In the genomic region with DNA sequence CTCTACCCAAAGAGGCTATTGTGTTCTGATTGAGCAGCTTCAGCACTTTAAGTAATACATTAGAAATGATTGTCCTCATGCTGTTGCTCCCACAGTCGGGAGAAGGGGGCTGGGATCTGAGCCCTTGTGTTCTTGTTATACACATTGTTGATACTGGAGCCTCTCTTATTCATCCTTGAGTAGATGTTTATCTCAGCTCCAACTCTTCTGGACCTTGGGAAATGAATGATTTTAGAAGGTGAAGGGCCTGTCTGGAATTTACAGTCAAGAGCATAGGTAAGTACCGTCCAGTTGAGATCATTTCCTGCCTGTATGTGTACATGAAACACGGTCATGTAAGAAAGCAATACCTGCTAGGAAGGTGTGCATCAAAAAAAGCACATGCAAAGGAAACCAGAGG, we compare ENCODE assay signal across 13 mouse cellular contexts. TPM values are rescaled to one million over a fixed set of nuclear protein-coding genes. Genes with fewer than 3 reads are reported as not detected.
DNase-seq lines count a peak whose midpoint lies in the region; ATAC-seq and TF ChIP-seq lines count a peak whose summit lies in the region.
"Had no signal": no experiment of that assay in that cellular context is flagged by ENCODE, and none has a peak within 500 bp of the region (broad histone marks: within the 10 kb centered on the region; RNA-seq: fewer than 3 reads in every experiment).

No protein-coding gene starts in this region.

- DNase-seq in lung, embryonic 14.5 days, result peak; percentile 20
- no peak for DNase-seq in lung, adult 2 months
- DNase-seq in lung, postnatal 25 days (ENCODE audit: low spot score), result peak; percentile 43
- DNase-seq in yolk sac, embryonic 10.5 days (ENCODE audit: low spot score), result no peak
- DNase-seq: heart, adult 2 months; thymus, postnatal 4 days had no signal

- WGBS in forebrain, embryonic 12.5 days, result 75% methylated on average over 3 of the region's 3 CpGs
- 67% methylated on average over 3 of the region's 3 CpGs for WGBS in forebrain, embryonic 15.5 days
- 40% methylated on average over 3 of the region's 3 CpGs for WGBS in lung, embryonic 14.5 days
- WGBS in lung, adult 2 months, result 47% methylated on average over 3 of the region's 3 CpGs
- WGBS in stomach, embryonic 14.5 days, result 47% methylated on average over 3 of the region's 3 CpGs

- TF ChIP-seq POLR2A in lung, adult 2 months (IDR thresholded peaks at IDR 0.05; ENCODE audit: borderline replicate concordance, extremely low read depth, low read depth, low read length), result no peak

- H3K27me3 ChIP-seq in forebrain, embryonic 12.5 days, result no peaks in the 10 kb centered on the region
- no peaks in the 10 kb centered on the region for H3K27me3 ChIP-seq in forebrain, embryonic 15.5 days
- no peaks in the 10 kb centered on the region for H3K27me3 ChIP-seq in lung, embryonic 14.5 days (ENCODE audit: insufficient read depth, low read length)
- no peaks in the 10 kb centered on the region for H3K27me3 ChIP-seq in stomach, embryonic 14.5 days (ENCODE audit: control insufficient read depth, insufficient read depth, low read length)

- no peak overlapping the region for H3K4me3 ChIP-seq in forebrain, embryonic 12.5 days (replicated peaks)
- H3K4me3 ChIP-seq in forebrain, embryonic 15.5 days, result no peak overlapping the region
- H3K4me3 ChIP-seq in lung, embryonic 14.5 days (ENCODE audit: low read depth, low read length), result peak overlapping the region; percentile 72; the same call in 1 of the 2 replicates
- no peak overlapping the region for H3K4me3 ChIP-seq in lung, adult 2 months (replicated peaks; ENCODE audit: extremely low read depth, low read depth, low read length)
- 0 out of 2 replicates have a peak overlapping the region, but pooled peaks have one; percentile 69 for H3K4me3 ChIP-seq in stomach, embryonic 14.5 days (ENCODE audit: low read depth, low read length)

- no peak overlapping the region for H3K27ac ChIP-seq in forebrain, embryonic 12.5 days
- H3K27ac ChIP-seq in forebrain, embryonic 15.5 days (replicated peaks), result no peak overlapping the region
- no peak overlapping the region for H3K27ac ChIP-seq in lung, embryonic 14.5 days (ENCODE audit: low read depth)
- no peak overlapping the region for H3K27ac ChIP-seq in stomach, embryonic 14.5 days (ENCODE audit: low read length)
- H3K27ac ChIP-seq: heart, adult 2 months; left cerebral cortex, adult 2 months; macrophage had no signal

- ATAC-seq in forebrain, embryonic 12.5 days (ENCODE audit: low FRiP score), result no peak
- ATAC-seq in forebrain, embryonic 15.5 days (replicated peaks), result no peak
- ATAC-seq in lung, embryonic 14.5 days (ENCODE audit: insufficient read depth), result no peak
- no peak for ATAC-seq in stomach, embryonic 14.5 days (ENCODE audit: insufficient number of reproducible peaks, insufficient read depth, low FRiP score, low read depth)
- ATAC-seq in frontal cortex, adult (ENCODE audit: low TSS enrichment), result no peak
- ATAC-seq: activated CD4-positive, CD25-positive, alpha-beta regulatory T cell, adult 4 months had no signal

- TF ChIP-seq CTCF in lung, embryonic 14.5 days (IDR thresholded peaks at IDR 0.05; ENCODE audit: low read depth), result no peak
- no peak for TF ChIP-seq CTCF in lung, adult 2 months (IDR thresholded peaks at IDR 0.05; ENCODE audit: insufficient read depth, low read length)

- no peaks in the 10 kb centered on the region; the same call in 1 of the 2 replicates for H3K36me3 ChIP-seq in forebrain, embryonic 12.5 days (replicated peaks)
- H3K36me3 ChIP-seq in forebrain, embryonic 15.5 days, result no peaks in the 10 kb centered on the region
- no peaks in the 10 kb centered on the region for H3K36me3 ChIP-seq in lung, embryonic 14.5 days (ENCODE audit: insufficient read depth)
- no peaks in the 10 kb centered on the region for H3K36me3 ChIP-seq in stomach, embryonic 14.5 days (ENCODE audit: control insufficient read depth, insufficient read depth, low read length)

- no peaks in the 10 kb centered on the region for H3K9me3 ChIP-seq in forebrain, embryonic 12.5 days
- H3K9me3 ChIP-seq in forebrain, embryonic 15.5 days, result no peaks in the 10 kb centered on the region
- no peaks in the 10 kb centered on the region for H3K9me3 ChIP-seq in lung, embryonic 14.5 days (ENCODE audit: low read depth, low read length)
- H3K9me3 ChIP-seq in stomach, embryonic 14.5 days (ENCODE audit: control insufficient read depth, low read depth, low read length), result no peaks in the 10 kb centered on the region

- H3K9ac ChIP-seq in forebrain, embryonic 12.5 days, result no peak overlapping the region
- H3K9ac ChIP-seq in forebrain, embryonic 15.5 days (replicated peaks), result no peak overlapping the region
- H3K9ac ChIP-seq in lung, embryonic 14.5 days, result no peak overlapping the region
- no peak overlapping the region for H3K9ac ChIP-seq in stomach, embryonic 14.5 days (replicated peaks; ENCODE audit: low read depth, low read length)

- peaks cover 17% of the 10 kb centered on the region for H3K4me1 ChIP-seq in forebrain, embryonic 12.5 days
- peaks cover 26% of the 10 kb centered on the region for H3K4me1 ChIP-seq in forebrain, embryonic 15.5 days
- H3K4me1 ChIP-seq in lung, embryonic 14.5 days (ENCODE audit: insufficient read depth), result peaks cover 9% of the 10 kb centered on the region; the same call in 1 of the 2 replicates
- peaks cover 11% of the 10 kb centered on the region; the same call in 1 of the 2 replicates for H3K4me1 ChIP-seq in lung, adult 2 months (ENCODE audit: control insufficient read depth, insufficient read depth, low read length)
- peaks cover 13% of the 10 kb centered on the region; the same call in 1 of the 2 replicates for H3K4me1 ChIP-seq in stomach, embryonic 14.5 days (ENCODE audit: control insufficient read depth, insufficient read depth, low read length)

- peak overlapping the region; percentile 65; the same call in 1 of the 2 replicates for H3K4me2 ChIP-seq in forebrain, embryonic 12.5 days
- H3K4me2 ChIP-seq in forebrain, embryonic 15.5 days (replicated peaks), result no peak overlapping the region
- H3K4me2 ChIP-seq in lung, embryonic 14.5 days, result peak overlapping the region; percentile 76
- no peak overlapping the region for H3K4me2 ChIP-seq in stomach, embryonic 14.5 days (replicated peaks; ENCODE audit: low read depth, low read length)

RNA-seq across cellular contexts. Expression of a gene that starts 2.1 kb away (rescaled TPM):
- 60.8 and 63.9 TPM in 2 replicates for polyA plus RNA-seq in forebrain, embryonic 12.5 days (2016; fragmentation: Nextera tagmentation; extraction: Ambion mirVana)
- 51.8 and 53.0 TPM in 2 replicates for polyA plus RNA-seq in forebrain, embryonic 15.5 days (2015; fragmentation: Nextera tagmentation; extraction: Ambion mirVana)
- 60.1 and 63.4 TPM in 2 replicates for polyA plus RNA-seq in lung, embryonic 14.5 days (2014; fragmentation: Nextera tagmentation; extraction: Ambion mirVana)
- 28.9 and 35.4 TPM in 2 replicates for polyA plus RNA-seq in lung, adult 2 months (2012; rRNA removed)
- polyA plus RNA-seq in stomach, embryonic 14.5 days (2014; fragmentation: Nextera tagmentation; extraction: Ambion mirVana), result 59.3 and 65.6 TPM in 2 replicates

Comparison
In these comparisons a context has a peak if more than half of its experiments do, and no peak if none do; other contexts are left out.
1. H3K4me2 ChIP-seq: peak in forebrain, embryonic 12.5 days (single experiment) and lung, embryonic 14.5 days (single experiment); none in forebrain, embryonic 15.5 days (single experiment) and stomach, embryonic 14.5 days (single experiment).
2. H3K4me3 ChIP-seq: peak in lung, embryonic 14.5 days (single experiment) and stomach, embryonic 14.5 days (single experiment); none in forebrain, embryonic 12.5 days (single experiment), forebrain, embryonic 15.5 days (single experiment) and lung, adult 2 months (single experiment).
3. DNase-seq: peak in lung, embryonic 14.5 days (single experiment) and lung, postnatal 25 days (single experiment); none in lung, adult 2 months (single experiment) and yolk sac, embryonic 10.5 days (single experiment).